21 mouse cellular contexts compared by ENCODE assay signal in the genomic region with DNA sequence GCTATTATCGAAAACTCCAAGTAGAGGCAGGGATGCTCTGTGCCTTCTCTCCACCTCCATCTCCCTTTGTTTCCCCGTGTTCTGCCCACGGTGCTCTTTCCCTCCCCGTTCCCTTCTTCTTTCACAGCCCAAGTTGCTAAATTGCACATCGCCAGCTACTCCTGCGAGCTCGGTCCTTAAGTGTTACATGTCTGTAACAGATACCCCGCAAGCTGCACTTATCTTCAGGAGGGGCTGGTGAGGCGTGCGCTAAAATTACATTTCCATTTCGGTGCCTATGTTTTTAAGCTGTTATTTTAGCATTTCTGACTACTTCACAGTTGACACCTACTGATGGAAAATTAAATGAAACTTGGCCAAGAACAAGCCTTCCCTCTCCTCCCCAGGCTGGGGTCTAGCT. TPM values are rescaled to one million over a fixed set of nuclear protein-coding genes. Genes with fewer than 3 reads are reported as not detected.
A peak's percentile ranks its signal among the peaks of the same experiment; 100 is the strongest.
DNase-seq lines count a peak whose midpoint lies in the region; ATAC-seq and TF ChIP-seq lines count a peak whose summit lies in the region.
"Had no signal": no experiment of that assay in that cellular context is flagged by ENCODE, and none has a peak within 500 bp of the region (broad histone marks: within the 10 kb centered on the region; RNA-seq: fewer than 3 reads in every experiment).

No protein-coding gene starts in this region.

- H3K27ac ChIP-seq in hindbrain, embryonic 13.5 days, result 0 out of 2 replicates have a peak overlapping the region, but pooled peaks have one; percentile 37
- H3K27ac ChIP-seq in hindbrain, embryonic 12.5 days, result no peak overlapping the region
- 0 out of 2 replicates have a peak overlapping the region, but pooled peaks have one; percentile 15 for H3K27ac ChIP-seq in forebrain, embryonic 13.5 days
- H3K27ac ChIP-seq in kidney, adult 2 months (ENCODE audit: insufficient read depth, low read depth, low read length), result no peak overlapping the region
- H3K27ac ChIP-seq: heart, embryonic 10.5 days; hindbrain, embryonic 14.5 days; kidney, embryonic 15.5 days; limb, embryonic 13.5 days; liver, embryonic 13.5 days; lung, embryonic 15.5 days; neural tube, embryonic 12.5 days had no signal

- no peak for TF ChIP-seq POLR2A in kidney, adult 2 months (IDR thresholded peaks at IDR 0.05; ENCODE audit: low read depth, low read length)
- no peak for TF ChIP-seq POLR2A in lung, adult 2 months (IDR thresholded peaks at IDR 0.05; ENCODE audit: borderline replicate concordance, extremely low read depth, low read depth, low read length)

- TF ChIP-seq CTCF in kidney, adult 2 months (conservative IDR thresholded peaks at IDR 0.05; ENCODE audit: insufficient read depth, insufficient read length, low read depth, low read length), result no peak
- no peak for TF ChIP-seq CTCF in lung, adult 2 months (IDR thresholded peaks at IDR 0.05; ENCODE audit: insufficient read depth, low read length)

- H3K4me1 ChIP-seq in hindbrain, embryonic 13.5 days (replicated peaks), result peaks cover 22% of the 10 kb centered on the region
- peaks cover 15% of the 10 kb centered on the region for H3K4me1 ChIP-seq in hindbrain, embryonic 12.5 days
- peaks cover 32% of the 10 kb centered on the region for H3K4me1 ChIP-seq in forebrain, embryonic 13.5 days
- H3K4me1 ChIP-seq in kidney, adult 2 months (ENCODE audit: control insufficient read depth, insufficient read depth, low read length), result no peaks in the 10 kb centered on the region
- H3K4me1 ChIP-seq in lung, adult 2 months (ENCODE audit: control insufficient read depth, insufficient read depth, low read length), result no peaks in the 10 kb centered on the region
- H3K4me1 ChIP-seq: lung, embryonic 15.5 days had no signal

- H3K9me3 ChIP-seq in hindbrain, embryonic 13.5 days, result no peaks in the 10 kb centered on the region
- 0 out of 2 replicates have a peak, but pooled peaks cover 6% of the 10 kb centered on the region for H3K9me3 ChIP-seq in hindbrain, embryonic 12.5 days (replicated peaks)
- H3K9me3 ChIP-seq in forebrain, embryonic 13.5 days (replicated peaks), result 0 out of 2 replicates have a peak, but pooled peaks cover 5% of the 10 kb centered on the region
- H3K9me3 ChIP-seq: kidney, embryonic 15.5 days; limb, embryonic 13.5 days; liver, embryonic 13.5 days; lung, embryonic 15.5 days; neural tube, embryonic 12.5 days had no signal

- DNase-seq in frontal cortex, postnatal 36 days (ENCODE audit: low spot score in 2 of 2), result peak; percentile 36 to 66
- DNase-seq in left cerebral cortex, postnatal 36 days (ENCODE audit: low spot score in 2 of 2), result peak; percentile 50 to 53
- DNase-seq in kidney, adult 2 months, result no peak
- DNase-seq in lung, adult 2 months, result no peak
- no peak for DNase-seq in kidney, postnatal 14 days
- DNase-seq: adrenal gland, postnatal 36 days; cerebellum, adult 9-10 months; liver, embryonic 13.5 days; lung, postnatal 4 days; thymus, postnatal 25 days had no signal

- H3K36me3 ChIP-seq in hindbrain, embryonic 13.5 days, result no peaks in the 10 kb centered on the region
- H3K36me3 ChIP-seq in hindbrain, embryonic 12.5 days, result no peaks in the 10 kb centered on the region
- no peaks in the 10 kb centered on the region for H3K36me3 ChIP-seq in forebrain, embryonic 13.5 days (ENCODE audit: poor library complexity, severe bottlenecking)
- H3K36me3 ChIP-seq in kidney, adult 2 months (ENCODE audit: control insufficient read depth, insufficient read depth, low read length), result no peaks in the 10 kb centered on the region
- H3K36me3 ChIP-seq: heart, embryonic 10.5 days; kidney, embryonic 15.5 days; limb, embryonic 13.5 days; liver, embryonic 13.5 days; lung, embryonic 15.5 days; neural tube, embryonic 12.5 days had no signal

- H3K27me3 ChIP-seq in hindbrain, embryonic 13.5 days, result 0 out of 2 replicates have a peak, but pooled peaks cover 5% of the 10 kb centered on the region
- H3K27me3 ChIP-seq in hindbrain, embryonic 12.5 days, result no peaks in the 10 kb centered on the region
- H3K27me3 ChIP-seq in forebrain, embryonic 13.5 days, result no peaks in the 10 kb centered on the region
- H3K27me3 ChIP-seq in kidney, adult 2 months (replicated peaks; ENCODE audit: control insufficient read depth, insufficient read depth, low read length), result no peaks in the 10 kb centered on the region
- H3K27me3 ChIP-seq: kidney, embryonic 15.5 days; limb, embryonic 13.5 days; neural tube, embryonic 12.5 days had no signal

- H3K4me2 ChIP-seq in hindbrain, embryonic 13.5 days, result no peak overlapping the region
- H3K4me2 ChIP-seq in hindbrain, embryonic 12.5 days (replicated peaks), result no peak overlapping the region
- no peak overlapping the region for H3K4me2 ChIP-seq in forebrain, embryonic 13.5 days
- H3K4me2 ChIP-seq: hindbrain, embryonic 14.5 days; kidney, embryonic 15.5 days; limb, embryonic 13.5 days; liver, embryonic 13.5 days; lung, embryonic 15.5 days; midbrain, embryonic 11.5 days; neural tube, embryonic 12.5 days had no signal

- no peak for ATAC-seq in hindbrain, embryonic 13.5 days (ENCODE audit: low FRiP score)
- no peak for ATAC-seq in hindbrain, embryonic 12.5 days (ENCODE audit: low FRiP score)
- no peak for ATAC-seq in forebrain, embryonic 13.5 days
- ATAC-seq: intestine, embryonic 16.5 days had no signal

- H3K9ac ChIP-seq in hindbrain, embryonic 13.5 days, result no peak overlapping the region
- H3K9ac ChIP-seq in hindbrain, embryonic 12.5 days, result no peak overlapping the region
- no peak overlapping the region for H3K9ac ChIP-seq in forebrain, embryonic 13.5 days
- H3K9ac ChIP-seq: hindbrain, embryonic 14.5 days; kidney, embryonic 15.5 days; limb, embryonic 13.5 days; liver, embryonic 13.5 days; lung, embryonic 15.5 days; neural tube, embryonic 12.5 days had no signal

- intact Hi-C loops in left cerebral cortex, postnatal 36 days (cut with DNase I), result loop anchor here (10.0 kb wide), 1 partner anchor 493 kb away; the partner anchor contains the start of gene Tle3

- H3K4me3 ChIP-seq in hindbrain, embryonic 13.5 days, result no peak overlapping the region
- no peak overlapping the region for H3K4me3 ChIP-seq in hindbrain, embryonic 12.5 days
- no peak overlapping the region for H3K4me3 ChIP-seq in forebrain, embryonic 13.5 days
- H3K4me3 ChIP-seq in kidney, adult 2 months (ENCODE audit: insufficient read depth, low read depth, low read length), result no peak overlapping the region
- H3K4me3 ChIP-seq in lung, adult 2 months (replicated peaks; ENCODE audit: extremely low read depth, low read depth, low read length), result no peak overlapping the region
- H3K4me3 ChIP-seq: heart, embryonic 10.5 days; kidney, embryonic 15.5 days; limb, embryonic 13.5 days; liver, embryonic 13.5 days; lung, embryonic 15.5 days; neural tube, embryonic 12.5 days had no signal

- WGBS in hindbrain, embryonic 13.5 days, result 80% methylated on average over 11 of the region's 11 CpGs
- 74% methylated on average over 11 of the region's 11 CpGs for WGBS in hindbrain, embryonic 12.5 days
- 70% methylated on average over 11 of the region's 11 CpGs for WGBS in forebrain, embryonic 13.5 days
- WGBS in kidney, adult 2 months, result 59% methylated on average over 11 of the region's 11 CpGs
- WGBS in lung, adult 2 months, result 75% methylated on average over 11 of the region's 11 CpGs

RNA-seq across cellular contexts. Expression of gene Rplp1, which starts 46.7 kb away (rescaled TPM):
- polyA plus RNA-seq in hindbrain, embryonic 13.5 days (2015; fragmentation: Nextera tagmentation; extraction: Ambion mirVana), result 917 and 923 TPM in 2 replicates
- polyA plus RNA-seq in hindbrain, embryonic 12.5 days (2016; fragmentation: Nextera tagmentation; extraction: Ambion mirVana), result 692 and 796 TPM in 2 replicates
- 981 and 1,035 TPM in 2 replicates for polyA plus RNA-seq in forebrain, embryonic 13.5 days (2015; fragmentation: Nextera tagmentation; extraction: Ambion mirVana)
- total RNA-seq in left cerebral cortex, postnatal 36 days (2021), result 1,000 to 10,000 TPM; 1,300 to 1,479 TPM
- polyA plus RNA-seq in kidney, adult 2 months (2012; rRNA removed), result 6,294 and 8,063 TPM in 2 replicates
- polyA plus RNA-seq in lung, adult 2 months (2012; rRNA removed), result 6,011 and 7,617 TPM in 2 replicates

Comparison
In these comparisons a context has a peak if more than half of its experiments do, and no peak if none do; other contexts are left out.
1. H3K27ac ChIP-seq: peak in hindbrain, embryonic 13.5 days (single experiment) and forebrain, embryonic 13.5 days (single experiment); none in hindbrain, embryonic 12.5 days (single experiment) and kidney, adult 2 months (single experiment).
2. DNase-seq: peak in frontal cortex, postnatal 36 days (2 of 2) and left cerebral cortex, postnatal 36 days (2 of 2); none in kidney, adult 2 months (single experiment), lung, adult 2 months (single experiment) and kidney, postnatal 14 days (single experiment).